Mouse (Mus musculus) left cerebral cortex, postnatal 14 days (tissue): ENCODE results near the gene Pam. TPM values are rescaled to one million over a fixed set of nuclear protein-coding genes. Genes with fewer than 3 reads are reported as not detected.
"Not testable (repeated sequence)": the region's sequence is repeated elsewhere in the genome, so short reads cannot be mapped to it uniquely, and the experiment has no call there.

Experiments used
- DNase-seq, 2 experiments: peaks; one replicate each; pipeline ENCODE4 v3.0.0; 2021 to 2022; ENCODE audit warnings: low spot score in 2 of 2, mixed read lengths in 1 of 2
- intact Hi-C: fragments of 180-260 bp; cut with DNase I; formaldehyde crosslinking; loops from one replicate; pipeline ENCODE4 v1.15.1; 2025
- total RNA-seq, 2 experiments: library from RNA; stranded (reverse); gene quantifications; 2 replicates each; pipeline ENCODE4 v1.2.3; 2021

The Pam gene
- total RNA-seq, 2 experiments from 2014 or later, result 223 to 229 TPM

- intact Hi-C loops, result loop anchor here (5.0 to 10.0 kb wide), 2 partner anchors 310 to 767 kb away; no protein-coding TSS in a partner anchor
- no peak for DNase-seq
These were observed 290.9 kb downstream of the Pam start for GRCm38 (mm10) chr1:97804520-97804919.

GRCm38 (mm10) chr1:97802207-97802902 lies 293.1 kb downstream of the Pam start:
- intact Hi-C loops, result loop anchor here (5.0 to 10.0 kb wide), 2 partner anchors 308 to 765 kb away; no protein-coding TSS in a partner anchor
- peak in 1 of 2 experiments; percentile 23 for DNase-seq

GRCm38 (mm10) chr1:97795936-97796335 lies 299.5 kb downstream of the Pam start:
- no peak for DNase-seq
- intact Hi-C loops, result no loop called here

GRCm38 (mm10) chr1:97794110-97794509 lies 301.3 kb downstream of the Pam start:
- intact Hi-C loops, result no loop called here

GRCm38 (mm10) chr1:97788490-97788889 lies 307.0 kb downstream of the Pam start:
- DNase-seq, result no peak
- intact Hi-C loops, result no loop called here

More at GRCm38 (mm10) chr1:97794110-97794509, 301.3 kb downstream of the Pam start:
- no peak for DNase-seq

GRCm38 (mm10) chr1:97787674-97788073 lies 307.8 kb downstream of the Pam start:
- no peak for DNase-seq
- intact Hi-C loops, result no loop called here

GRCm38 (mm10) chr1:97785685-97786393 lies 309.6 kb downstream of the Pam start:
- DNase-seq, result no peak
- intact Hi-C loops, result no loop called here

- DNase-seq, result no peak
- intact Hi-C loops, result no loop called here
These were observed 310.5 kb downstream of the Pam start for GRCm38 (mm10) chr1:97784928-97785327.

GRCm38 (mm10) chr1:97781674-97782073 lies 313.8 kb downstream of the Pam start:
- intact Hi-C loops, result no loop called here
- DNase-seq, result no peak

GRCm38 (mm10) chr1:97773973-97774372 lies 321.5 kb downstream of the Pam start:
- intact Hi-C loops, result no loop called here

GRCm38 (mm10) chr1:97773362-97773761 lies 322.1 kb downstream of the Pam start:
- intact Hi-C loops, result no loop called here
- no peak for DNase-seq

More at GRCm38 (mm10) chr1:97773973-97774372, 321.5 kb downstream of the Pam start:
- DNase-seq, result no peak

- DNase-seq, result no peak
- intact Hi-C loops, result no loop called here
These were observed 323.7 kb downstream of the Pam start for GRCm38 (mm10) chr1:97771727-97772126.

GRCm38 (mm10) chr1:97771118-97771517 lies 324.3 kb downstream of the Pam start:
- no peak for DNase-seq
- intact Hi-C loops, result no loop called here

GRCm38 (mm10) chr1:97769904-97770753 lies 325.3 kb downstream of the Pam start, which contains the start of the genes Gin1 and Ppip5k2:
Gin1 (plus strand) TSS chr1:97770172.
Ppip5k2 (minus strand) TSS chr1:97770411.
- intact Hi-C loops, result loop anchor here (5.0 kb wide), 1 partner anchor 108 kb away; the partner anchor contains the start of gene D1Ertd622e
- peak; percentile 94 for DNase-seq

- intact Hi-C loops, result loop anchor here (5.0 kb wide), 1 partner anchor 107 kb away; the partner anchor contains the start of gene D1Ertd622e
- peak; percentile 12 to 41 for DNase-seq
These were observed 326.0 kb downstream of the Pam start for GRCm38 (mm10) chr1:97769294-97769903.

- intact Hi-C loops, result loop anchor here (5.0 kb wide), 1 partner anchor 107 kb away; the partner anchor contains the start of gene D1Ertd622e
These were observed 326.5 kb downstream of the Pam start for GRCm38 (mm10) chr1:97768906-97769293.

GRCm38 (mm10) chr1:97768089-97768488 lies 327.4 kb downstream of the Pam start:
- intact Hi-C loops, result loop anchor here (5.0 kb wide), 1 partner anchor 106 kb away; the partner anchor contains the start of gene D1Ertd622e
- no peak for DNase-seq

More at GRCm38 (mm10) chr1:97768906-97769293, 326.5 kb downstream of the Pam start:
- no peak for DNase-seq

GRCm38 (mm10) chr1:97765712-97766111 lies 329.7 kb downstream of the Pam start:
- not testable (repeated sequence) for DNase-seq
- intact Hi-C loops, result loop anchor here (5.0 kb wide), 1 partner anchor 103 kb away; the partner anchor contains the start of gene D1Ertd622e

GRCm38 (mm10) chr1:97761477-97761876 lies 334.0 kb downstream of the Pam start:
- intact Hi-C loops, result no loop called here

More at GRCm38 (mm10) chr1:97761477-97761876, 334.0 kb downstream of the Pam start:
- no peak for DNase-seq
